Mouse (Mus musculus) liver, adult 2 months (tissue): ENCODE data around the gene Zwilch. TPM values are rescaled to one million over a fixed set of nuclear protein-coding genes. Genes with fewer than 3 reads are reported as not detected.
A peak's percentile ranks its signal among the peaks of the same experiment; 100 is the strongest.

ENCODE experiments used
- DNase-seq: peaks from one replicate; pipeline ENCODE4 v3.0.0-alpha.2; 2011; ENCODE audit warnings: low read depth, low spot score; ENCODE audit errors: extremely low read depth
- H3K27ac ChIP-seq: fragments of 200-500 bp; replicated peaks from 2 replicates; pipeline ENCODE4 v1.5.1; 2012; ENCODE audit warnings: low read depth, mild to moderate bottlenecking, control low read depth, inconsistent platforms, low read length; ENCODE audit not compliant: insufficient read depth
- H3K27me3 ChIP-seq: fragments of 200-500 bp; 2 replicates; pipeline ENCODE4 v1.6.1; 2012; ENCODE audit warnings: mild to moderate bottlenecking, moderate library complexity, low read length, inconsistent platforms; ENCODE audit not compliant: control insufficient read depth, insufficient read depth
- H3K36me3 ChIP-seq: fragments of 200-500 bp; 2 replicates; pipeline ENCODE4 v1.6.1; 2012; ENCODE audit warnings: low read length, inconsistent platforms; ENCODE audit not compliant: control insufficient read depth, insufficient read depth
- H3K4me1 ChIP-seq: fragments of 200-500 bp; 2 replicates; pipeline ENCODE4 v1.6.1; 2011; ENCODE audit warnings: low read length; ENCODE audit not compliant: control insufficient read depth, insufficient read depth
- H3K4me3 ChIP-seq: fragments of 200-500 bp; 2 replicates; pipeline ENCODE4 v1.5.1; 2011; ENCODE audit warnings: low read depth, mild to moderate bottlenecking, control low read depth, low read length, moderate library complexity; ENCODE audit not compliant: insufficient read depth
- H3K79me2 ChIP-seq: fragments of 200-500 bp; 2 replicates; pipeline ENCODE4 v1.6.1; 2012; ENCODE audit warnings: inconsistent platforms, mild to moderate bottlenecking, low read length, moderate library complexity; ENCODE audit not compliant: control insufficient read depth, insufficient read depth
- H3K9ac ChIP-seq: fragments of 200-500 bp; 2 replicates; pipeline ENCODE4 v1.6.1; 2012; ENCODE audit warnings: low read depth, mild to moderate bottlenecking, control low read depth, inconsistent platforms, low read length
- CTCF ChIP-seq: fragments of 200-500 bp; IDR thresholded peaks from 2 replicates; pipeline ENCODE4 v1.5.1; 2011; ENCODE audit warnings: low read depth, low read length, control low read depth
- POLR2A ChIP-seq: fragments of 200-500 bp; IDR thresholded peaks from 2 replicates; pipeline ENCODE4 v1.6.1; 2011; ENCODE audit warnings: low read length, control low read depth; ENCODE audit not compliant: insufficient read depth; ENCODE audit errors: extremely low read depth
- WGBS: fragments of 180-500 bp; shearing (Covaris S2); methylation state at CpG from one replicate; pipeline ENCODE4 v1.1.7; 2018; 5-methylcytosine and 5-hydroxymethylcytosine counted together
- polyA plus RNA-seq: library from polyadenylated mRNA; depleted of rRNA; stranded (reverse); fragments of >200 nt; gene quantifications from 2 replicates; pipeline ENCODE4 v1.2.3, GENCODE M21; 2012; rRNA removed
- total RNA-seq: library from RNA; depleted of rRNA; stranded (reverse); fragments of >200 nt; gene quantifications from 2 replicates; pipeline ENCODE4 v1.2.3, GENCODE M21; 2014; rRNA removed

Gene Zwilch
- total RNA-seq (0.94 and 1.6 TPM in 2 replicates), polyA plus RNA-seq (0.12 and 0.25 TPM in 2 replicates)

DNA sequence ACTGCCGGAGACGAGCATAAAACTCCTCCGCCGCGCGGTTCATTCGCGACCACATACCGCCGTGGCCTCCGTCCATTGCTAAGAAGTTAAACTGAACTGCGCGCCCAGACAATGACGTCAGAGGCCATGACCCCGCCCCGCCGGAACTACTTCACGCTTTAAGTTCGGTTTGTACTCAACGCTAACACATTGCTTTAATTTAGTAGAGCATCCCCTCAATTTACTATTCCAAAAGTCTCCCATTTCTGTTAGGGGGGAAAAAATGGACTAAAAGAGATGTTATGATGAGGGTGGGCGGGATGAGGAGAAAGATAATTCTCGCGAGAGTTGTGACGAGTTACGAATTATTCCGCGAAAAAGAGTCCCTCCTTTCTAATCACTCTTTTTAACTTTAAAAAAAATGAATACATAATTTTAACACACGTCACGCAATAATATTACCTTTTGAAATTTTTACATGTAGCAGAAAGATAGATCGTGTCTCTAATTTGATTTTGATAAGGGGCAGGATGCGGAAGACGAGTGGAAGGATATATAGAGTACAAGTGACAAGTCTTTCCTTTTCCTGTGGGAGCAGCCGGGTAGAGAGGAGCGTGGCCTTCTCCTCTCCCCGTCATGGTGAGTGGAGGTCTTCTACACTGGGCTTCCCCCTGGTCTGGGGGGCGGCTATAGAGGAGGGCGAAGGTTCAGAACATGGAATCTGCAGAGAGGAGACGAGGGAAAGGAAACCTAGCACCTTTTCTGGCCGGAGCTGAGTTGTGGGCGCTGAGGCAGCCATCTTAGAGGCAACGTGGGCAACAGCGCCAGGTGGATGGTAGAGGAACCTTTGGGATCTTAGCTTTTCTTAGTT, at the start of gene Zwilch, which contains the start of gene Rpl4:
Zwilch (minus strand) TSS at position 289 of the 850 bp plus-strand sequence.
Rpl4 (plus strand) TSS at position 560 of the 850 bp plus-strand sequence.
- H3K4me1 ChIP-seq: peaks cover 6% of the 10 kb centered on the region
- H3K27ac ChIP-seq: peak within 1 kb of the TSS; percentile 72
- H3K4me3 ChIP-seq: peak within 1 kb of the TSS; percentile 67
- no peaks in the 10 kb centered on the region; the same call in 1 of the 2 replicates for H3K79me2 ChIP-seq
- peak; percentile 72 for DNase-seq
- H3K27me3 ChIP-seq: no peaks in the 10 kb centered on the region
- no peak for TF ChIP-seq CTCF
- peak; percentile 84; the same call in 1 of the 2 replicates for TF ChIP-seq POLR2A
- WGBS: under 1% methylated on average over 42 of the region's 42 CpGs
- peaks cover 31% of the 10 kb centered on the region for H3K36me3 ChIP-seq
- H3K9ac ChIP-seq: peak within 1 kb of the TSS; percentile 79

DNA sequence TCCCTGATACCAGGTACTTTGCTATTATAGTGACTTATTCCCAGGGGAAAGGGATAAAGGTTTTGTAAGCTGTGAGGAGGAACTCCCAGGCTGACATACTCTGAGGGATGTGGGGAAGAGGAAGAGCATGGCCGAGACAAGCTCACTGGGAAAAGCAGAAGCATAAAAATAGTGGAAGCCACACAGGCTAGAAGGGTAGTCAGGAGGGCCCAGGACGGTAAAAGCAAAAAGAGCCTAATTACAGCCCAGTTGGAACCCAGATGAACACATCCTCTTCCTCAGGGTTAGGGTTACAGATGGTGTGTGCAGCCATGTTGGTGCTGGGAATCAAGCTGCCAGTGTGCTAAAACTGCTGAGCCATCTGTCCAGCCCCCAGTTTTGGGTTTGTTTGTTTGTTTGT, 49.2 kb upstream of the Zwilch start:
- Histone ChIP-seq H3K79me2 (peaks cover 34% of the 10 kb centered on the region), H3K27ac (no peak overlapping the region), H3K9ac (no peak overlapping the region), H3K27me3 (no peaks in the 10 kb centered on the region), H3K4me1 (peaks cover 2% of the 10 kb centered on the region; the same call in 1 of the 2 replicates), H3K36me3 (no peaks in the 10 kb centered on the region), H3K4me3 (no peak overlapping the region)
- TF ChIP-seq CTCF: no peak
- no peak for TF ChIP-seq POLR2A
- 97% methylated on average over 2 of the region's 2 CpGs for WGBS
- no peak for DNase-seq

DNA sequence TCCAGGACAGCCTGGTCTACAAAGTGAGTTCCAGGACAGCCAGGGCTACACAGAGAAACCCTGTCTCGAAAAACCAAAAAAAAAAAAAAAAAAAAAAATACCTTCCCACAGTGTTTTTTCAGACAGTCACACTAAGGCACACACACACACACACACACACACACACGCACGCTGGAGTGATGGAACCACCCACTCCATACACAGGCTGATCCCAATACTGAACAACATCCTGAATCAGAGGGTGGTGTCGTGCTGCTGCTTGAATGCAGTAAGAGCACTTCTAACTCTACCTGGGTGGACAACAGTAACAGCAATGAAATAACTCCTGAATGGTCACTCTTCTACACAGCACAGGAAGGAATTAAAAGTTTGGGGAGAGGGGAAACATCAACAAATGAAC, 48.6 kb upstream of the Zwilch start:
- 78% methylated on average over 4 of the region's 4 CpGs for WGBS
- H3K9ac ChIP-seq: no peak overlapping the region
- DNase-seq: no peak

DNA sequence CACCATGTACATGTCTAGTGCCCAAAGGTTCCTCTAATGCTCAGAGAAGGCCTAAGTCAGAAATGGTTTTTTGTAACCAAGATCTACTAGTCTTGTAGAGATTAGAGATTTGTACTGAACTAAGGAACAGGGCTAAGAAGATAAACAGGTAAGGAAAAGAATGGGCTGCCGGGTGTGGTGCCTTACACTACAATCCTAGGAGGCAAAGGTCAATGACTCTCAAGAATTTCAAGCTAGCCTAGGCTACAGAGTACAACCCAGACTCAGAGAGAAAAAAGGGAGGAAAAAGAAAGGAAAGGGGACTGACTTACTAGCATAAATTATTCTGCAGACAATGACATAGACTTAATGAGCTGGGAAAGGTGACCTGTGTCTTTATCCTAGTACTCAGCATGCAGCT, 47.7 kb upstream of the Zwilch start:
- H3K9ac ChIP-seq: no peak overlapping the region
- H3K4me1 ChIP-seq: peaks cover 2% of the 10 kb centered on the region
- H3K27ac ChIP-seq: no peak overlapping the region
- TF ChIP-seq POLR2A (no peak), CTCF (no peak)
- no peaks in the 10 kb centered on the region for H3K36me3 ChIP-seq
- H3K79me2 ChIP-seq: peaks cover 34% of the 10 kb centered on the region
- H3K27me3 ChIP-seq: no peaks in the 10 kb centered on the region
- DNase-seq: no peak
- no peak overlapping the region for H3K4me3 ChIP-seq
- 68% methylated on average over 1 of the region's 1 CpGs for WGBS

More for the DNA sequence above, 48.6 kb upstream of the Zwilch start:
- Histone ChIP-seq H3K4me3 (no peak overlapping the region), H3K27ac (no peak overlapping the region), H3K79me2 (peaks cover 34% of the 10 kb centered on the region), H3K4me1 (peaks cover 2% of the 10 kb centered on the region), H3K36me3 (no peaks in the 10 kb centered on the region), H3K27me3 (no peaks in the 10 kb centered on the region)
- TF ChIP-seq CTCF: no peak
- no peak for TF ChIP-seq POLR2A

DNA sequence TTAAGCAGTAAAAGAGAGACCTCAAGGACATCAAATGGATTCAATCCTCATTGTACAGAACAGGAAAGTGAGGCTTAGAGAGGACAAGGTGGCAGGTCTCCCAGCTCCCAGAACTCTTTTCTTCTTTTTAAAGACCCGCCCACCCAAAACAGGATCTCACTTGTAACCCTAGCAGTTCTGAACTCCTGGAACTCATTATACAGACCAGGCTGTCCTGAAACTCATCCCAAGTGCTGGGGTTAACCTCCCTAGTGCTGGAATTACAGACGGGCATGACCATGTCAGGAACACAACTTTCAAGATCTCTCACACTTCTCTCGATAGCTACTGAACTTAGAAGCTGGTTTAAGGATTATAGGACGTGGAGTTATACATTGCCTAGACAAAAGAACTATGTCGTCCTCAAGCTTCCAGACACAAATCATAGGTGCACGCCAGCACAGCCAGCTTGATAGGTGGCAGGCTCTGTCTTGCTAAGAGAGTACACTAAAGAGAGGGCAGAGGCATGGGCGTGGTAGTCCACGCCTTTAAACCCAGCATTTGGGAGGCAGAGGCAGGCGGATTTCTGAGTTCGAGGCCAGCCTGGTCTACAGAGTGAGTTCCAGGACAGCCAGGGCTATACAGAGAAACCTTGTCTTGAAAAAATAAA, 47.0 kb upstream of the Zwilch start:
- TF ChIP-seq POLR2A (no peak), CTCF (no peak)
- Histone ChIP-seq H3K27me3 (no peaks in the 10 kb centered on the region), H3K4me1 (peaks cover 2% of the 10 kb centered on the region), H3K79me2 (peaks cover 34% of the 10 kb centered on the region), H3K36me3 (no peaks in the 10 kb centered on the region), H3K4me3 (no peak overlapping the region), H3K27ac (no peak overlapping the region), H3K9ac (no peak overlapping the region)
- 96% methylated on average over 10 of the region's 10 CpGs for WGBS
- no peak for DNase-seq

DNA sequence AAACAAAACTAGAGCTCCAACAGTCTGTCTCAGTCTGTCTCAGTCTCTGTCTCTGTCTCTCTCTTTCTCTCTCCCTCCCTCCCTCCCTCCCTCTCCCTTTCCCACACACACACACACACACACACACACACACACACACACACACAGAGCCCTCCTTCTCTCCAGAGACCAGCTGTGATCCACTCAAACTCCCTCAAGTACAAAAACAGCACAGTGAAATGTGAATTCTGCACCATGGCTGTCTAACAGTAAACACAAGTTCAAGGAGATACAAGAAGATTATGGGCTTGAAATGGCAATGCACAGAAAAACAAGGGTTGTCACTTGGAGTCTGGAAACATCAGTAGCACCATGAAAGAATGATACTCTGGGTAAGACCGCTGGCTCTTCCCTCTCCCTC, 46.4 kb upstream of the Zwilch start:
- Histone ChIP-seq H3K36me3 (0 out of 2 replicates have a peak, but pooled peaks cover 2% of the 10 kb centered on the region), H3K27ac (no peak overlapping the region), H3K27me3 (no peaks in the 10 kb centered on the region), H3K79me2 (peaks cover 37% of the 10 kb centered on the region), H3K9ac (no peak overlapping the region), H3K4me3 (no peak overlapping the region), H3K4me1 (peaks cover 2% of the 10 kb centered on the region)
- no peak for DNase-seq
- TF ChIP-seq CTCF (no peak), POLR2A (no peak)
- 97% methylated on average over 1 of the region's 1 CpGs for WGBS
